Mouse (Mus musculus) intestine, embryonic 15.5 days (tissue): ENCODE measurements around the gene Ccdc183. TPM values are rescaled to one million over a fixed set of nuclear protein-coding genes. Genes with fewer than 3 reads are reported as not detected.

Experiments used
- ATAC-seq: fragments of 200-750 bp; cut with Nextera tagmentation; 2 replicates; pipeline ENCODE4 v1.8.0; 2017; ENCODE audit warnings: moderate TSS enrichment, moderate library complexity
- H3K27ac ChIP-seq: fragments of 300-500 bp; sonication (generic); 2 replicates; pipeline ENCODE4 v1.5.1; 2015; ENCODE audit warnings: mild to moderate bottlenecking, inconsistent platforms
- H3K27me3 ChIP-seq: fragments of 300-500 bp; sonication (generic); replicated peaks from 2 replicates; pipeline ENCODE4 v1.6.1; 2015; ENCODE audit warnings: inconsistent platforms
- H3K36me3 ChIP-seq: fragments of 300-500 bp; sonication (generic); 2 replicates; pipeline ENCODE4 v1.6.1; 2015; ENCODE audit warnings: inconsistent platforms
- H3K4me1 ChIP-seq: fragments of 300-500 bp; sonication (generic); replicated peaks from 2 replicates; pipeline ENCODE4 v1.6.1; 2015; ENCODE audit warnings: inconsistent platforms
- H3K4me2 ChIP-seq: fragments of 300-500 bp; sonication (generic); replicated peaks from 2 replicates; pipeline ENCODE4 v1.6.1; 2015; ENCODE audit warnings: mild to moderate bottlenecking, inconsistent platforms
- H3K4me3 ChIP-seq: fragments of 300-500 bp; sonication (generic); replicated peaks from 2 replicates; pipeline ENCODE4 v1.5.1; 2015; ENCODE audit warnings: inconsistent platforms
- H3K9ac ChIP-seq: fragments of 300-500 bp; sonication (generic); 2 replicates; pipeline ENCODE4 v1.6.1; 2015; ENCODE audit warnings: inconsistent platforms
- H3K9me3 ChIP-seq: fragments of 300-500 bp; sonication (generic); 2 replicates; pipeline ENCODE4 v1.6.1; 2016; ENCODE audit warnings: inconsistent platforms
- WGBS: fragments of 180-500 bp; shearing (Covaris S2); methylation state at CpG from one replicate; pipeline ENCODE4 v1.1.7; 2015; 5-methylcytosine and 5-hydroxymethylcytosine counted together
- polyA plus RNA-seq: library from polyadenylated mRNA; unstranded; fragments of >200 nt; fragmentation: Nextera tagmentation; extraction: Ambion mirVana; gene quantifications from 2 replicates; pipeline ENCODE4 v1.2.1, GENCODE M21; 2015

Ccdc183 gene
- 0.13 and 0.16 TPM in 2 replicates for polyA plus RNA-seq

DNA sequence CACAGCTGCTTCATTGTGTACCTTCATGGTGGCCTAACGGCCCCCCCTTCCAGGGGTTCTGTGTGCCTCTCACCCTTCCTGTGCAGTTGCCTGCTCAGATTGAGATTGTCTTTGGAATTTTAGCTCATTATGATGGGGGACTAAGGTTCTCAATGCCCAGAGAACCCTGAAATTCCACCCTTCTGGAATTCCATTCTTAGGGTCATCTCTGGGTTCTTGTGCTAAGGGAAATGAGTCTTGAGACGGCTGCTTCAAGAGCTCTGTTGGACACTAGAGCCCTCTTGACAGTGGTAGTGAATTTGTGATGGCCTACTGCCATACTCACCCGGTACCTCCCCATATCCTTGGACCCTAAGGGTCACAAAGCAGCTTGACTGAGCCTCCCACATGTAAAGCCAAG lies at the start of gene Ccdc183:
Gene Ccdc183 (minus strand): TSS at position 101 of the 400 bp plus-strand sequence.
- WGBS, result 77% methylated on average over 3 of the region's 3 CpGs
- Histone ChIP-seq H3K4me1 (peaks cover 14% of the 10 kb centered on the region; the same call in 1 of the 2 replicates), H3K36me3 (no peaks in the 10 kb centered on the region), H3K9me3 (no peaks in the 10 kb centered on the region), H3K9ac (no peak within 1 kb of the TSS), H3K4me3 (no peak within 1 kb of the TSS; the same call in 1 of the 2 replicates), H3K4me2 (peak within 1 kb of the TSS; percentile 51; the same call in 1 of the 2 replicates), H3K27me3 (peaks cover 42% of the 10 kb centered on the region), H3K27ac (no peak within 1 kb of the TSS)
- ATAC-seq, result no peak

DNA sequence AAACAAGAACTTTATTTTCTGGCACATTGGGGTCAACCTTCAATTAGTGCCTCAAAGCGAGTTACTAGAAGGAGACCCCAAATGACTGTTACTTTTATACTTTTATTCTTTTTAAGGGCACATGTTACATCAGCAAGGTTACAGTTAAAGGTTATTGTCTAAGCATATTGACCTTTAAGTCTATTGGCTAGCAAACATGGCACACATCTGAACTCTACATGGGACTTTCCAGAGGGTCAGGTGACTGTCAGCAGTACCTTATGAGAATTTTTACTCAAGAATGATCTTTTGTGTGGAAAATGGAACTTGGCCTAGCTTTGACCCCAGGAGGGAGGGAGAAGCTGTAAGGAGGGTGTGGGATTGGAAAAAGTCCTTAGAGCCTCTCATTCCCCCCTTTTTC lies 49.0 kb upstream of the Ccdc183 start:
- Histone ChIP-seq H3K4me3 (no peak overlapping the region), H3K9ac (no peak overlapping the region), H3K4me2 (no peak overlapping the region), H3K27ac (no peak overlapping the region), H3K4me1 (no peaks in the 10 kb centered on the region), H3K36me3 (no peaks in the 10 kb centered on the region), H3K9me3 (no peaks in the 10 kb centered on the region), H3K27me3 (no peaks in the 10 kb centered on the region)
- no peak for ATAC-seq
- 64% methylated on average over 1 of the region's 1 CpGs for WGBS

DNA sequence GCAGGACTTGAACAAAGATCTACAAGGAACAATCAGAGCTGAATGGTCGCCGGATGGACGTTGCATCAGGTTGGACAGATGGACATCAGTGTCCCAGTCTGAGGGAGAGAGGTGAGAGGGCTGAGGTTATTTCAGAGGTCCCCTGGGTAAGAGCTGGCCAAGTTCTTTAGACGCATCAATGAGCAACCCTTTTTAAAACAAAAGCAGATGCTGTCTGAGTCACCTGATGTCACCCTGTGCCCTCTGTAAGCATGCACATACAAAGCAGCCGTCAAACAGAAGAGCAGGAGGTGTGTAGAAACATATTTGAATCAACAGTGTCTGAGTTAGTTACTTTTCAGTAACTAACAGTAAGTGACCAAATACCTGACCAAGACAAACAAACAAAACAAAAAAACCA lies 46.6 kb upstream of the Ccdc183 start:
- Histone ChIP-seq H3K4me2 (no peak overlapping the region), H3K36me3 (no peaks in the 10 kb centered on the region), H3K4me1 (no peaks in the 10 kb centered on the region), H3K9ac (no peak overlapping the region), H3K9me3 (no peaks in the 10 kb centered on the region), H3K4me3 (no peak overlapping the region), H3K27ac (no peak overlapping the region), H3K27me3 (no peaks in the 10 kb centered on the region)
- ATAC-seq, result no peak
- WGBS, result 83% methylated on average over 5 of the region's 5 CpGs

DNA sequence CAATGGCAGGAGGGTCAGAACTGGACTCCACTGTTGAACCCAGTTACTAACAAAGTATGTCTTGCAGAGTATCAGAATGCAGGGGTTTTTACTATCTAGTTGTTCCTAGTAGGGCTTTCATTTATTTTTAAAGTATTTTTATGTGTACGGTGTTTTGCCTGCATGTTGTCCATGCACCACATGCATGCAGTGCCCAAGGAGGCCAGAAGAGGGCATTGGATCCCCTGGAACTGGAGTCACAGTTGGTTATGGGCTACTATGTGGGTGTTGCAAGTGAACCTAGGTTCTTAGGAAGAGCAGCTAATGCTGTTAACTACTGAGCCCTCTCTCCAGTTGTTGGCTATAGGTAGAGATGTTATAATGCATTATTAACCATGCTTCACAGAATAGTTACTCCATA lies 46.0 kb upstream of the Ccdc183 start:
- Histone ChIP-seq H3K27ac (no peak overlapping the region), H3K9me3 (no peaks in the 10 kb centered on the region), H3K27me3 (no peaks in the 10 kb centered on the region), H3K4me1 (no peaks in the 10 kb centered on the region), H3K4me2 (no peak overlapping the region), H3K9ac (no peak overlapping the region), H3K36me3 (no peaks in the 10 kb centered on the region), H3K4me3 (no peak overlapping the region)
- WGBS, result 71% methylated on average over 1 of the region's 1 CpGs
- 0 out of 2 replicates have a peak, but pooled peaks have one; percentile 23 for ATAC-seq

DNA sequence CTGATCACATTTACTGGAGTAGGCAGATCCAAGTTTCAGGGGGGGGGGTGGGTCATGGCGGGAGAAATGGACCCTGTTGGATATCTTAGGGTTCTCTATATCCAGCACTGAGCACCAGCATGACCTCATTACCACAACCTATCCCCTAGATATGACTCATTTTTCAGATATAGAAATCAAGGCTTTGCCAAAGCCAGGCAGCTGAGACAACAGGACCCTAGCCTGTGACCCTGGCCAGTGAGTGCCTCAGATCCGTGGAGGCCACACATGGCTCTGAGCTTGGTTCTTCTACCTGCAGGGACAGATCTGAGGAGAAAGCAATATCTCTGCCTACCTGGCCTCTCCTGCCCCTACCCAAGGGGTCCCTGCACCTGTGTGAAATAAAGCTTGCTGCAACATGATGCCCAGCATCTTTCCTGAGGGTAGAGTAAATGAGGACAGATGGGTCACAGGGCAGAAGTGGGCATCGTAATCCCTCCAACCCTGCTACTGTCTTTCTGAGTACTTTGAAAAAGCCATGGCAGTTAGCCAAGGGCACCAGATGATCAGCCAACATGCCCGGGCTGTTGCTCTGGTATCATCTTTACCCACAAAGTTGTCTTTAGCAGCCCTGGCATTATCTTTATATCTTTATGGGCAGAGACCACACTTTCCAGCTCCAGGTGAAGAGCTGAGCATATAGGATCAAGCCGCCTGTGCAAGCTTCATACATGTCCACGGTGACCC lies 43.9 kb upstream of the Ccdc183 start:
- no peaks in the 10 kb centered on the region for H3K9me3 ChIP-seq
- H3K9ac ChIP-seq, result no peak overlapping the region
- H3K4me2 ChIP-seq, result no peak overlapping the region

DNA sequence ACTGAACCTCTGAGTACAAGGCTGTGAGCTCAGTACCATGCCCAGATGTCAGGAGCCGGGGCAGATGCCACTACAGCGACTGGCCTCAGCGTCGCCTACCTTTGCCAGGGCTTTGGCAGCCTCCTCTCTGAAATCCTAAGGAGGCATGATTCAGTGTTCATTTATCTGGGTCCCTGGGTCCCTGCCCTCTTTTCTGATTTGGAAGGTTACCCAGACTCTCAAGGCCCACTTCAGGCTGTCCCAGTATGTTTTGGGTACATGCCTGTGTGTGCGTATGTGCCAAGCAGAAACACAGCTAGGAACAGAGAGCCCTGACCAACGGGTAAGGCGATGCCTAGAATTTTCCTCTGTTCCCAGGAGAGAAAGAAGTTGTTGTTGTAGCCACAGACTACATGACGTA lies 42.8 kb upstream of the Ccdc183 start:
- no peaks in the 10 kb centered on the region for H3K9me3 ChIP-seq
- H3K36me3 ChIP-seq, result no peaks in the 10 kb centered on the region
- no peak for ATAC-seq
- H3K4me1 ChIP-seq, result no peaks in the 10 kb centered on the region
- no peak overlapping the region for H3K9ac ChIP-seq
- 85% methylated on average over 8 of the region's 8 CpGs for WGBS
- H3K4me2 ChIP-seq, result no peak overlapping the region
- no peaks in the 10 kb centered on the region for H3K27me3 ChIP-seq
- H3K27ac ChIP-seq, result no peak overlapping the region
- H3K4me3 ChIP-seq, result no peak overlapping the region

More for the DNA sequence above, 43.9 kb upstream of the Ccdc183 start:
- ATAC-seq, result no peak
- 81% methylated on average over 6 of the region's 6 CpGs for WGBS
- Histone ChIP-seq H3K27me3 (no peaks in the 10 kb centered on the region), H3K4me3 (no peak overlapping the region), H3K4me1 (no peaks in the 10 kb centered on the region), H3K27ac (no peak overlapping the region), H3K36me3 (no peaks in the 10 kb centered on the region)

DNA sequence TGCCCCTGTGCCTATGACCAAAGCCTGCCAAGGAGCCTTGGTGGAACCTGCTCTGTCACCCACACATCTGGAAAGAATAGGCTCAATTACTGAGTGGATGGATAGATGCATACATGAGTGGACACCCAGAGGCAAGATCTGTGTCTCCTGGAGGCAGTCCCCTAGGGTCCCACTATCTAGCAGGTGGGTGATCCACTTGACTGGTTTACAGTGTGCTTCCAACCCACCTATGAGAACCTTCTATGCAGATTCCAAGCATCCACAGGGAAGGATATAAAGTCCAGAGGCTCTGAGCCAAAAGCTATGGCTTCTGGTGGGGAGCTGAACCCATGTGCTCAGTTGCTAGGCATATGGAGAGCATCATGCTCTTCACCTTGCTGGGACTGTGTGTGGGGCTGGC lies 40.2 kb upstream of the Ccdc183 start, which contains the start of gene Lcn5:
Gene Lcn5 (plus strand): TSS at position 301 of the 400 bp plus-strand sequence.
- Histone ChIP-seq H3K9ac (no peak within 1 kb of the TSS), H3K36me3 (no peaks in the 10 kb centered on the region), H3K4me2 (no peak within 1 kb of the TSS), H3K4me3 (no peak within 1 kb of the TSS), H3K9me3 (no peaks in the 10 kb centered on the region), H3K4me1 (no peaks in the 10 kb centered on the region), H3K27ac (no peak within 1 kb of the TSS), H3K27me3 (no peaks in the 10 kb centered on the region)
- no peak for ATAC-seq

DNA sequence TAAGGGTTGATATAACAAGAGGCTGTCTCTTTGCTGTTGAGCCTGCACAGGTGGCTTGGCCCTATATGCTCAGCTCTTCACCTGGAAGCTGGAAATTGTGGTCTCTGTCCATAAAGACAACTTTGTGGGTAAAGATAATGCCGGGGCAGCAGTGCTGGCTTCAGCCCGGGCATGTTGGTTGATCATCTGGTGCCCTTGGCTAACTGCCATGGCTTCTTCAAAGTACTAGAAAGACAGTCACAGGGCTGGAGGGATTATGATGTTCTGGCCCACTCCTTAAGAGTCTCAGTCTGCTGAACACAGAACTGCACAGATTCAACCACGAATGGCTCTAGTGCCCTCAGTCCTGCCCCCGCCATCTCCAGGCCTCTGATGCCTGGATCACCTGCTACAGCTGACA lies 39.8 kb upstream of the Ccdc183 start:
- 82% methylated on average over 4 of the region's 4 CpGs for WGBS
- no peak overlapping the region for H3K4me2 ChIP-seq
- no peaks in the 10 kb centered on the region for H3K36me3 ChIP-seq
- no peak overlapping the region for H3K9ac ChIP-seq
- H3K4me1 ChIP-seq, result no peaks in the 10 kb centered on the region
- no peak for ATAC-seq
- no peak overlapping the region for H3K27ac ChIP-seq
- H3K27me3 ChIP-seq, result no peaks in the 10 kb centered on the region
- H3K4me3 ChIP-seq, result no peak overlapping the region
- no peaks in the 10 kb centered on the region for H3K9me3 ChIP-seq

DNA sequence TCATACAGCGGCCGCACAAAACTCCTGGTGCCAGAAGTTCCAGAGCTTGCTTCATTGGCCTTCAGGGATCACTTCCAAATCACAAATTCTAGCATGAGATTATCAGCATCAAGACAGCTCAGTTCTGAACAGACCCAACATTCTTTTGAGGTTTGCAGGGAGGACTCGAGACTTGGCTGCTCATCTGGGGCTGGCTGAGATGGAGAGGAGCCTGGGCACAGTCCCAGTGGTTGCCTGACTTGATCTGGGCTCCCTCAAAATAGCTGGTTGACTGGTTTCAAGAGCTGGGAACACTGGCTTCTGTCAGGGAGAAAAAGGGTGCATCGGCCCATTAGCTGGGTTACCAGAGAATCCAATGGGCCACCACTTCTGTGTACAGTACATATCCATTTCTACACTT lies 39.2 kb upstream of the Ccdc183 start:
- Histone ChIP-seq H3K9ac (no peak overlapping the region), H3K9me3 (no peaks in the 10 kb centered on the region), H3K4me2 (no peak overlapping the region), H3K4me1 (no peaks in the 10 kb centered on the region), H3K36me3 (no peaks in the 10 kb centered on the region), H3K27ac (no peak overlapping the region), H3K27me3 (no peaks in the 10 kb centered on the region), H3K4me3 (no peak overlapping the region)
- no peak for ATAC-seq
- 77% methylated on average over 4 of the region's 4 CpGs for whole genome bisulfite sequencing

DNA sequence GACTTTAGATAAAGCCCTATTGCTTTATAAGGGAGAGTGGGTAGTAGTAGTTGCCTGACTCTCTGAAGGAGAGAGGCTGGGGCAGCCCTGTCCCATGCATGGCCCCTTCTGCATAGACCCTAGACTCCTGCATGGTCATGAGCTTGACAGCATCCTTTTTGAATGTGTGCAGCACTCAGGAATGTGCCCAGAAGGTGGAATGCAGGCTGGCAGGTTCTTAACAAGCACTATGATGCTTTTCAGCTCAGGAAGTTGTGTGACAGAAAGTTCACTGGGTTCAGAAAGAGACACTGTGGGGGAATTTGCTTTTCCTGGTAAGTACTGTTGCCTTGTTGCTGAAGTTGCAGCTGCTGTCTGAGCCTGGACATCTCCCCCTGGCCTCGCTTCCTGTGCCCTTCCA lies 37.0 kb upstream of the Ccdc183 start:
- Histone ChIP-seq H3K27ac (no peak overlapping the region), H3K4me2 (no peak overlapping the region), H3K36me3 (no peaks in the 10 kb centered on the region), H3K4me1 (no peaks in the 10 kb centered on the region), H3K9ac (no peak overlapping the region), H3K9me3 (no peaks in the 10 kb centered on the region), H3K27me3 (no peaks in the 10 kb centered on the region), H3K4me3 (no peak overlapping the region)
- ATAC-seq, result no peak
- 41% methylated on average over 1 of the region's 1 CpGs for WGBS

DNA sequence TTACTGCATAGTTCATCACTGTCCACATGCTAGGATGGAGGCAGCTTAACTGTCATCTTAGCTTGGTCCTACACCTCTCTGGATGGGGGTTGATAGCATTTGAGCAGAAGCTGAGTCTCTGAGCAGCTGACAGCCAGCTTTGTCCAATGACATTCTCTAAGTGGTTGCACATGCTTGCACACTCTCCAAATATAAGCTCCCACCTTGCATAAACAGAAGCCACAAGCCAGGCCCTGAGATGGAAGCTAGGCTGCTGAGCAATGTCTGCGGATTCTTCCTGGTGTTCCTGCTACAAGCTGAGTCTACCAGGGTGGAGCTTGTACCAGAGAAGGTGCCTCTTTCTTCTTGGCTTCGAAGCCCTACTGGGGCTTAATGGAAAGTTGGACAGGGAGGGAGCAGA lies 35.4 kb upstream of the Ccdc183 start, which contains the start of gene Lcn8:
Gene Lcn8 (plus strand): TSS at position 219 of the 400 bp plus-strand sequence.
- no peak within 1 kb of the TSS for H3K4me2 ChIP-seq
- no peaks in the 10 kb centered on the region for H3K27me3 ChIP-seq
- no peak within 1 kb of the TSS for H3K27ac ChIP-seq
- no peak within 1 kb of the TSS for H3K9ac ChIP-seq
- H3K9me3 ChIP-seq, result no peaks in the 10 kb centered on the region
- no peak for ATAC-seq
- H3K4me3 ChIP-seq, result no peak within 1 kb of the TSS
- 66% methylated on average over 2 of the region's 2 CpGs for WGBS
- no peaks in the 10 kb centered on the region for H3K4me1 ChIP-seq
- H3K36me3 ChIP-seq, result no peaks in the 10 kb centered on the region

DNA sequence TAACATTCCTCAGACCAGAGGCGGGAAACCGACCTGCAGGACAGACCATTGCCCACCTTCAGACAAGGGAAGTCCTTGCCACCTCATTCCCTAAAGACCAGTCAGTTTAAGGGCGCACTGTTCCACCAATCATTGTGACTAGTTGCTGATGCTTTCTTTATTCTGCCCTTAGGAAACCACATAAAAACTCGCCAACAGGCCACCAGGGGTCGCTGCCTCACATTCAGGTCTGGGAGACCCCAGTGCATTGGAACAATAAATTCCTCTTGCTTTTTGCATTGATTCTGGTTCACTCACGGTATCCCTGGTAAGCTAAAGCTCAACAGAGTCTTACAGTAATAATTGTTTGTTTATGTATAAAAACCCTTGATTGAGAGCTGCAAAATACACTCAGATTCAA lies 22.4 kb upstream of the Ccdc183 start:
- Histone ChIP-seq H3K4me1 (no peaks in the 10 kb centered on the region), H3K27me3 (no peaks in the 10 kb centered on the region; the same call in 1 of the 2 replicates), H3K27ac (no peak overlapping the region), H3K4me2 (no peak overlapping the region), H3K4me3 (no peak overlapping the region), H3K36me3 (no peaks in the 10 kb centered on the region), H3K9ac (no peak overlapping the region), H3K9me3 (no peaks in the 10 kb centered on the region)
- ATAC-seq, result no peak
- 21% methylated on average over 6 of the region's 6 CpGs for WGBS

DNA sequence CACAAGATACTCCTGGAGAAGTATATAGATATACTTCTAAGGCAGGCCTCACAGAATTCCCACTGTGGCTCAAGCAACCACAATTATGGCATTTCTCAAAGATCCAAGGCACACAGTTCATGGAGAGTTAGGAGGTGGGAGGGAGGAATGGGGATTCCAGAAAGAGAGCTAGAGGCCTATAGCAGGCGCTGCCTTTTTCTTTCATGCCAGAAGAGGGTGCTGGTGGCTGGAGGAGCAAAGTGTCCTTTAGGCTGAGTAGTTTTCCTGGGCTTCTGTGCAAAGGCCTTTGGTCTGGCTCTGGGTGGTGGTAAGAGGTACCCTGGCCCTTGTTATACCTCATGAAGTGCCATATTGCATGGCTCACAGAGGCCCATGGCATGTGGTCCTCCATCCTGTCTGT lies 16.6 kb upstream of the Ccdc183 start:
- 56% methylated on average over 1 of the region's 1 CpGs for WGBS
- no peak for ATAC-seq
- no peaks in the 10 kb centered on the region for H3K27me3 ChIP-seq

More for the DNA sequence above, 16.6 kb upstream of the Ccdc183 start:
- H3K27ac ChIP-seq, result no peak overlapping the region
- H3K36me3 ChIP-seq, result no peaks in the 10 kb centered on the region
- H3K4me2 ChIP-seq, result no peak overlapping the region
- H3K4me1 ChIP-seq, result no peaks in the 10 kb centered on the region
- no peak overlapping the region for H3K9ac ChIP-seq
- H3K9me3 ChIP-seq, result no peaks in the 10 kb centered on the region
- no peak overlapping the region for H3K4me3 ChIP-seq
